Mouse (Mus musculus) adrenal gland, postnatal 25 days (tissue): ENCODE data around the gene Gm9602. TPM values are rescaled to one million over a fixed set of nuclear protein-coding genes. Genes with fewer than 3 reads are reported as not detected.
"Not testable (repeated sequence)": the region's sequence is repeated elsewhere in the genome, so short reads cannot be mapped to it uniquely, and the experiment has no call there.

Experiments used
- DNase-seq: peaks from one replicate; pipeline ENCODE4 v3.0.0; 2021; ENCODE audit warnings: mixed read lengths
- long read RNA-seq: library from polyadenylated mRNA; stranded (forward); transcript quantifications from one replicate; pipeline ENCODE4 v2.0.0, GENCODE M21; 2021
- total RNA-seq: library from RNA; stranded (reverse); gene quantifications from 2 replicates; pipeline ENCODE4 v1.2.3, GENCODE M21; 2021

The Gm9602 gene
- not detected in 2 replicates for total RNA-seq
- long read RNA-seq = 0 reads

GRCm38 (mm10) chr14:4776037-4776436 lies at the start of gene Gm9602:
Gm9602 (plus strand) TSS chr14:4776337.
- not testable (repeated sequence) for DNase-seq

GRCm38 (mm10) chr14:4806421-4806820 lies 30.3 kb downstream of the Gm9602 start:
- DNase-seq = peak; percentile 0

GRCm38 (mm10) chr14:4821950-4822349 lies 45.8 kb downstream of the Gm9602 start:
- DNase-seq = not testable (repeated sequence)

Other genes with a start within 250 kb of the Gm9602 start
- gene Gm3047, start 220.9 kb upstream of the Gm9602 start, total RNA-seq = not detected in 2 replicates
- gene Gm8159, start 144.0 kb upstream of the Gm9602 start, total RNA-seq = not detected in 2 replicates
- not detected in 2 replicates for gene Gm3239, start 112.1 kb upstream of the Gm9602 start, total RNA-seq
- not detected in 2 replicates for gene Gm7876, start 67.1 kb upstream of the Gm9602 start, total RNA-seq
- not detected in 2 replicates for gene Gm3252, start 49.6 kb upstream of the Gm9602 start, total RNA-seq
- not detected in 2 replicates for gene Gm3269, start 61.8 kb downstream of the Gm9602 start, total RNA-seq
- gene Gm3264, start 79.2 kb downstream of the Gm9602 start, total RNA-seq = 0.97 TPM in 1 of 2 replicates, not detected in the other
- not detected in 2 replicates for gene Gm3278, start 116.1 kb downstream of the Gm9602 start, total RNA-seq
- gene Gm8297, start 207.6 kb downstream of the Gm9602 start, total RNA-seq = not detected in 2 replicates
- gene Gm3298, start 239.6 kb downstream of the Gm9602 start, total RNA-seq = not detected in 2 replicates